Mouse (Mus musculus): ENCODE results near the gene Wipi2. TPM values are rescaled to one million over a fixed set of nuclear protein-coding genes. Genes with fewer than 3 reads are reported as not detected.
A peak's percentile ranks its signal among the peaks of the same experiment; 100 is the strongest.

Gene Wipi2
- total and polyA plus RNA-seq, 3 experiments, result 10.9 to 42.8 (median 42.7) TPM

DNA sequence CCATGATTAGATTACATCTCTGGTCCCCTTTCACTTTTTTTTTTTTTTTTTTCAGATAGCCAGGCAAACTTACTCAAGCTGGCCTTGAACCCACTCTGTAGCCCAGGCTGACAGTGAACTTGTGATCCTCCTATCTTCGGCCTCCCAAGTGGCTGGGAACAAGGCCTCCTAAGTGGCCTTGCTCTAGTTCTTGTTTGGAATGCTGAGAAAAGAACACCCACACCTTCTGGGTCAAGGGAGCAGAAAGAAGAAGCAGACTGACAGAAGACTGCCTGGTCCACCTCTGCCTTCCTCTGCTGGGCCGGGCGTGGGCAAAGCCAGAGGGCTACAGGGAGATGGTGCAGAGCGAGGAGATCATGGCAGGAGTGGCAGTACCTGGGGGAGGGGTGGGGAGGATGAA is 17.1 kb upstream of the Wipi2 start:
- peaks cover 30% of the 10 kb centered on the region for H3K27me3 ChIP-seq (ENCODE audit: insufficient read depth, low read length)
- H3K9me3 ChIP-seq (replicated peaks), result no peaks in the 10 kb centered on the region
- no peaks in the 10 kb centered on the region for H3K36me3 ChIP-seq (replicated peaks)
- DNase-seq (ENCODE audit: low spot score) (no peak), ATAC-seq (ENCODE audit: extremely low read depth, insufficient number of reproducible peaks, low FRiP score, poor library complexity, severe bottlenecking) (no peak)
- no peaks in the 10 kb centered on the region for H3K4me1 ChIP-seq (ENCODE audit: insufficient read depth, low read depth, low read length)
- TF ChIP-seq POLR2AphosphoS5 (IDR thresholded peaks at IDR 0.05; ENCODE audit: insufficient replicate concordance, low read depth, low read length) (no peak), GATA1 (IDR thresholded peaks at IDR 0.05; ENCODE audit: borderline replicate concordance, low read length) (no peak), CTCF (IDR thresholded peaks at IDR 0.05; ENCODE audit: low read depth, low read length) (no peak)
- no peak overlapping the region for H3K4me3 ChIP-seq (ENCODE audit: low read depth, low read length)

- Histone ChIP-seq H3K27me3 (ENCODE audit: insufficient read depth, low read length) (peaks cover 41% of the 10 kb centered on the region), H3K9me3 (replicated peaks) (no peaks in the 10 kb centered on the region), H3K4me1 (ENCODE audit: insufficient read depth, low read depth, low read length) (peaks cover 7% of the 10 kb centered on the region; the same call in 1 of the 2 replicates), H3K4me3 (ENCODE audit: low read depth, low read length) (no peak overlapping the region), H3K36me3 (replicated peaks) (no peaks in the 10 kb centered on the region)
- ATAC-seq (ENCODE audit: extremely low read depth, insufficient number of reproducible peaks, low FRiP score, poor library complexity, severe bottlenecking), result no peak
- no peak for DNase-seq (ENCODE audit: low spot score)
- no peak for TF ChIP-seq GATA2 (IDR thresholded peaks at IDR 0.05; ENCODE audit: borderline replicate concordance, low read depth, low read length)
- TF ChIP-seq TAL1 (conservative IDR thresholded peaks at IDR 0.05; ENCODE audit: low read depth, low read length), result no peak
- TF ChIP-seq POLR2AphosphoS5 (IDR thresholded peaks at IDR 0.05; ENCODE audit: insufficient replicate concordance, low read depth, low read length), result no peak
- TF ChIP-seq CTCF (IDR thresholded peaks at IDR 0.05; ENCODE audit: low read depth, low read length), result no peak
- no peak for TF ChIP-seq GATA1 (IDR thresholded peaks at IDR 0.05; ENCODE audit: borderline replicate concordance, low read length)
Observed at GRCm38 (mm10) chr5:142614513-142614912, 13.0 kb upstream of the Wipi2 start.

GRCm38 (mm10) chr5:142615638-142616037 is 11.9 kb upstream of the Wipi2 start:
- Histone ChIP-seq H3K9me3 (replicated peaks) (no peaks in the 10 kb centered on the region), H3K4me1 (ENCODE audit: insufficient read depth, low read depth, low read length) (peaks cover 7% of the 10 kb centered on the region; the same call in 1 of the 2 replicates), H3K4me3 (ENCODE audit: low read depth, low read length) (no peak overlapping the region), H3K36me3 (replicated peaks) (no peaks in the 10 kb centered on the region), H3K27me3 (ENCODE audit: insufficient read depth, low read length) (peaks cover 41% of the 10 kb centered on the region)
- TF ChIP-seq POLR2AphosphoS5 (IDR thresholded peaks at IDR 0.05; ENCODE audit: insufficient replicate concordance, low read depth, low read length) (no peak), TAL1 (conservative IDR thresholded peaks at IDR 0.05; ENCODE audit: low read depth, low read length) (no peak), CTCF (IDR thresholded peaks at IDR 0.05; ENCODE audit: low read depth, low read length) (no peak)
- DNase-seq (ENCODE audit: low spot score), result no peak
- no peak for ATAC-seq (ENCODE audit: extremely low read depth, insufficient number of reproducible peaks, low FRiP score, poor library complexity, severe bottlenecking)

DNA sequence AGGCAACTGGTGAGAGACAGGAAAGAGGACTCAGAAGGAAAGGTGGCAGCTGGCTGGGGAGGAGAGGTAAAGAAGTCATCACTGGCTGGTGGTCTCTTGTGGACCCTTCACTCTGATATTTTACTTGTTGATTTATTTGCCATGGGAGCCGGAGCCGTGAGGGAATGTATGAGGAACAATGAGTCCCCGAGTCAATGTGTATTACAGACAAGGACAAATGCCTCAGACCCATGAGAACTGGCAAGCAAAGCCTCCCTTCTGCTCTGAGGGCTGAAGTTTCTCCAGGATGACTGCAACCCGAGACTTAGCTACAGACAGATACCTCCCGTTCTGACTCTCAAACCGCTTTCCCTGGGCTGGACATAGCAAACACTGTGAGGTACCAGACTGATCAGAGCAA is 11.2 kb upstream of the Wipi2 start:
- H3K36me3 ChIP-seq (replicated peaks), result no peaks in the 10 kb centered on the region
- ATAC-seq (ENCODE audit: extremely low read depth, insufficient number of reproducible peaks, low FRiP score, poor library complexity, severe bottlenecking) (no peak), DNase-seq (ENCODE audit: low spot score) (no peak)
- H3K4me1 ChIP-seq (ENCODE audit: insufficient read depth, low read depth, low read length), result peaks cover 7% of the 10 kb centered on the region; the same call in 1 of the 2 replicates
- H3K4me3 ChIP-seq (ENCODE audit: low read depth, low read length), result no peak overlapping the region
- peaks cover 46% of the 10 kb centered on the region for H3K27me3 ChIP-seq (ENCODE audit: insufficient read depth, low read length)
- no peak for TF ChIP-seq GATA2 (IDR thresholded peaks at IDR 0.05; ENCODE audit: borderline replicate concordance, low read depth, low read length)
- no peak for TF ChIP-seq GATA1 (IDR thresholded peaks at IDR 0.05; ENCODE audit: borderline replicate concordance, low read length)
- TF ChIP-seq POLR2AphosphoS5 (IDR thresholded peaks at IDR 0.05; ENCODE audit: insufficient replicate concordance, low read depth, low read length), result no peak
- no peak for TF ChIP-seq TAL1 (conservative IDR thresholded peaks at IDR 0.05; ENCODE audit: low read depth, low read length)
- no peaks in the 10 kb centered on the region for H3K9me3 ChIP-seq (replicated peaks)

DNA sequence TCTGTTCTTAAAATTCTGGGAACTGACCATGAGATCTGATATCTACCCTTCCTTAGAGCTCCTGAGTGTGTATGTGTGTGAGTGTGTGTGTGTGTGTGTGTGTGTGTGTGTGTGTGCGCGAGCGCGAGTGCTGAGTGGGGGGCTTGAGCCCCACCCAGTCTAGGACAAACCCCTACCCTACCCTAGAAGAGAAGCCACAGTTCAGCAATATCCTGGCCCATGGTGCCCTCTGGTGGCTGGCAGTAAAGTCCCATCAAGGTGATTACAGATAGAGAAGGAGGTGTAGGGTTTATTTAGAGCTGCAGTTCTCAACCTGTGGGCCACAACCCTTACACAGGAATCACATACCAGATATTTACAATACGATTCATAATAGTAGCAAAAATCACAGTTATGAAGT is 7.6 kb upstream of the Wipi2 start:
- H3K9me3 ChIP-seq (replicated peaks), result no peaks in the 10 kb centered on the region
- ATAC-seq (ENCODE audit: extremely low read depth, insufficient number of reproducible peaks, low FRiP score, poor library complexity, severe bottlenecking) (no peak), DNase-seq (ENCODE audit: low spot score) (peak; percentile 41)
- H3K4me1 ChIP-seq (ENCODE audit: insufficient read depth, low read depth, low read length), result peaks cover 7% of the 10 kb centered on the region; the same call in 1 of the 2 replicates
- no peak overlapping the region for H3K4me3 ChIP-seq (ENCODE audit: low read depth, low read length)
- H3K27me3 ChIP-seq (ENCODE audit: insufficient read depth, low read length), result peaks cover 59% of the 10 kb centered on the region
- H3K36me3 ChIP-seq (replicated peaks), result no peaks in the 10 kb centered on the region
- TF ChIP-seq GATA2 (IDR thresholded peaks at IDR 0.05; ENCODE audit: borderline replicate concordance, low read depth, low read length) (no peak), CTCF (IDR thresholded peaks at IDR 0.05; ENCODE audit: low read depth, low read length) (0 out of 2 replicates have a peak, but pooled peaks have one; percentile 24), TAL1 (conservative IDR thresholded peaks at IDR 0.05; ENCODE audit: low read depth, low read length) (no peak), POLR2AphosphoS5 (IDR thresholded peaks at IDR 0.05; ENCODE audit: insufficient replicate concordance, low read depth, low read length) (no peak)

GRCm38 (mm10) chr5:142621421-142621820 is 6.1 kb upstream of the Wipi2 start:
- ATAC-seq (ENCODE audit: extremely low read depth, insufficient number of reproducible peaks, low FRiP score, poor library complexity, severe bottlenecking) (no peak), DNase-seq (ENCODE audit: low spot score) (no peak)
- H3K4me1 ChIP-seq (ENCODE audit: insufficient read depth, low read depth, low read length), result 0 out of 2 replicates have a peak, but pooled peaks cover 7% of the 10 kb centered on the region
- H3K27me3 ChIP-seq (ENCODE audit: insufficient read depth, low read length), result peaks cover 58% of the 10 kb centered on the region
- no peak overlapping the region for H3K4me3 ChIP-seq (ENCODE audit: low read depth, low read length)
- no peaks in the 10 kb centered on the region for H3K36me3 ChIP-seq (replicated peaks)
- no peaks in the 10 kb centered on the region for H3K9me3 ChIP-seq (replicated peaks)
- TF ChIP-seq GATA1 (IDR thresholded peaks at IDR 0.05; ENCODE audit: borderline replicate concordance, low read length) (no peak), GATA2 (IDR thresholded peaks at IDR 0.05; ENCODE audit: borderline replicate concordance, low read depth, low read length) (no peak), CTCF (IDR thresholded peaks at IDR 0.05; ENCODE audit: low read depth, low read length) (no peak), TAL1 (conservative IDR thresholded peaks at IDR 0.05; ENCODE audit: low read depth, low read length) (no peak), POLR2AphosphoS5 (IDR thresholded peaks at IDR 0.05; ENCODE audit: insufficient replicate concordance, low read depth, low read length) (no peak)

DNA sequence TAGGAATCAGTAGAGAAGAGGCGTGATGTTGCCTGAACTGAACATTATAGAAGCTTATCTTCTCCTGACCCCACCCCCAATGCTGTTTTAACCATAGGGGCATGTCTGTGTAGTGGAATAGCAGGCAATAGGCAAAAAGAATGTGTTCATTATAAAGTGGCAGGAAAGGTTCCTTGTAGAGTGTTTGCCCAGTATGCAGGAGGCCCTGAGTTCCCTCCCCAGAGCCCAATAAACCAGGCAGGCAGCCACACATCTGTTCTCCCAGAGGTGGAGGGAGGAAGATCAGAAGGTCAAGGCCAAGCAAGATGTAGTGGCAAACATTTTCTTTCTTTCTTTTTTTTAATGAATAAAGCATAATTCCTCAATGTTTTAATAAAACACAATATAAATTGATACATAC is 5.4 kb upstream of the Wipi2 start:
- Histone ChIP-seq H3K4me3 (ENCODE audit: low read depth, low read length) (no peak overlapping the region), H3K4me1 (ENCODE audit: insufficient read depth, low read depth, low read length) (0 out of 2 replicates have a peak, but pooled peaks cover 6% of the 10 kb centered on the region), H3K36me3 (replicated peaks) (no peaks in the 10 kb centered on the region), H3K9me3 (replicated peaks) (no peaks in the 10 kb centered on the region), H3K27me3 (ENCODE audit: insufficient read depth, low read length) (peaks cover 53% of the 10 kb centered on the region)
- DNase-seq (ENCODE audit: low spot score) (no peak), ATAC-seq (ENCODE audit: extremely low read depth, insufficient number of reproducible peaks, low FRiP score, poor library complexity, severe bottlenecking) (no peak)
- TF ChIP-seq TAL1 (conservative IDR thresholded peaks at IDR 0.05; ENCODE audit: low read depth, low read length) (no peak), CTCF (IDR thresholded peaks at IDR 0.05; ENCODE audit: low read depth, low read length) (no peak), GATA1 (IDR thresholded peaks at IDR 0.05; ENCODE audit: borderline replicate concordance, low read length) (no peak), POLR2AphosphoS5 (IDR thresholded peaks at IDR 0.05; ENCODE audit: insufficient replicate concordance, low read depth, low read length) (no peak), GATA2 (IDR thresholded peaks at IDR 0.05; ENCODE audit: borderline replicate concordance, low read depth, low read length) (no peak)
